ENCODE assay signal across 22 mouse cellular contexts in genomic region chr1:138607862-138608261, GRCm38 (mm10).
"Had no signal": no experiment of that assay in that cellular context is flagged by ENCODE, and none has a peak within 500 bp of the region (broad histone marks: within the 10 kb centered on the region; RNA-seq: fewer than 3 reads in every experiment).

No protein-coding gene starts in this region.

- H3K4me2 ChIP-seq: limb, embryonic 12.5 days; limb, embryonic 15.5 days; liver, embryonic 11.5 days; lung, embryonic 14.5 days; midbrain, embryonic 13.5 days; neural tube, embryonic 13.5 days; stomach, embryonic 15.5 days had no signal

- H3K4me3 ChIP-seq: limb, embryonic 12.5 days; limb, embryonic 15.5 days; midbrain, embryonic 10.5 days; midbrain, embryonic 13.5 days; myocyte; neural tube, embryonic 13.5 days; stomach, embryonic 15.5 days had no signal

- H3K27me3 ChIP-seq: limb, embryonic 12.5 days; limb, embryonic 15.5 days; midbrain, embryonic 13.5 days; neural tube, embryonic 13.5 days; stomach, embryonic 15.5 days had no signal

- H3K4me1 ChIP-seq: limb, embryonic 12.5 days; limb, embryonic 15.5 days; midbrain, embryonic 10.5 days; midbrain, embryonic 13.5 days; neural tube, embryonic 13.5 days; stomach, embryonic 15.5 days had no signal

- DNase-seq: kidney, postnatal 14 days; kidney, postnatal 4 days; left cerebral cortex, postnatal 4 days; liver, postnatal 0 days; lung, embryonic 14.5 days; retina, postnatal 1 day; right cerebral cortex, postnatal 25 days; spleen, adult 18-20 months; thymus, adult 18-20 months; thymus, postnatal 36 days had no signal

- H3K27ac ChIP-seq: limb, embryonic 12.5 days; limb, embryonic 15.5 days; liver, embryonic 14.5 days; macrophage; midbrain, embryonic 10.5 days; midbrain, embryonic 13.5 days; neural tube, embryonic 13.5 days; stomach, embryonic 15.5 days had no signal

- H3K9ac ChIP-seq: limb, embryonic 12.5 days; limb, embryonic 15.5 days; liver, embryonic 14.5 days; liver, postnatal 0 days; lung, embryonic 14.5 days; midbrain, embryonic 13.5 days; neural tube, embryonic 13.5 days; stomach, embryonic 15.5 days had no signal

- H3K9me3 ChIP-seq: limb, embryonic 12.5 days; limb, embryonic 15.5 days; midbrain, embryonic 10.5 days; midbrain, embryonic 13.5 days; neural tube, embryonic 13.5 days; stomach, embryonic 15.5 days had no signal

- H3K36me3 ChIP-seq: limb, embryonic 15.5 days; midbrain, embryonic 10.5 days; midbrain, embryonic 13.5 days; neural tube, embryonic 13.5 days; stomach, embryonic 15.5 days had no signal

- ATAC-seq: liver, postnatal 0 days; lung, postnatal 0 days; midbrain, embryonic 13.5 days; midbrain, embryonic 16.5 days had no signal
